Mouse (Mus musculus) erythroid progenitor cell, adult 5-6 weeks (primary cell): ENCODE results near the gene AW551984. TPM values are rescaled to one million over a fixed set of nuclear protein-coding genes. Genes with fewer than 3 reads are reported as not detected.

Experiments
- total RNA-seq, 2 experiments: library from RNA; stranded (forward) in 1 of 2; stranded (reverse) in 1 of 2; fragments of 150-400 nt in 1 of 2; fragments of 186-747, 209-891 nt in 1 of 2; gene quantifications; 2 replicates each; pipeline versions ENCODE4 v1.2.3 to v1.2.4; 2015 to 2017; ENCODE audit warnings: low replicate concordance in 2 of 2

Gene AW551984
- total RNA-seq, 2 experiments from 2014 or later = not detected

Other genes starting within 250 kb of the AW551984 start
- gene Olfr951, start 217.0 kb downstream of the AW551984 start, total RNA-seq (2015; ENCODE audit: low replicate concordance) = not detected in 2 replicates
- gene Olfr951, start 217.0 kb downstream of the AW551984 start, total RNA-seq (2017; ENCODE audit: low replicate concordance) = not detected in 2 replicates
- not detected in 2 replicates for gene Olfr952, start 177.3 kb downstream of the AW551984 start, total RNA-seq (2015; ENCODE audit: low replicate concordance)
- gene Olfr952, start 177.3 kb downstream of the AW551984 start, total RNA-seq (2017; ENCODE audit: low replicate concordance) = not detected in 2 replicates
- gene Olfr954, start 147.7 kb downstream of the AW551984 start, total RNA-seq (2015; ENCODE audit: low replicate concordance) = not detected in 2 replicates
- not detected in 2 replicates for gene Olfr954, start 147.7 kb downstream of the AW551984 start, total RNA-seq (2017; ENCODE audit: low replicate concordance)
- not detected in 2 replicates for gene Olfr955, start 132.5 kb downstream of the AW551984 start, total RNA-seq (2015; ENCODE audit: low replicate concordance)
- not detected in 2 replicates for gene Olfr955, start 132.5 kb downstream of the AW551984 start, total RNA-seq (2017; ENCODE audit: low replicate concordance)
- not detected in 2 replicates for gene Olfr44, start 110.4 kb downstream of the AW551984 start, total RNA-seq (2015; ENCODE audit: low replicate concordance)
- gene Olfr44, start 110.4 kb downstream of the AW551984 start, total RNA-seq (2017; ENCODE audit: low replicate concordance) = not detected in 2 replicates
- gene Olfr957, start 88.6 kb downstream of the AW551984 start, total RNA-seq (2015; ENCODE audit: low replicate concordance) = not detected in 2 replicates
- gene Olfr957, start 88.6 kb downstream of the AW551984 start, total RNA-seq (2017; ENCODE audit: low replicate concordance) = not detected in 2 replicates
- not detected in 2 replicates for gene Olfr958, start 50.3 kb downstream of the AW551984 start, total RNA-seq (2015; ENCODE audit: low replicate concordance)
- gene Olfr958, start 50.3 kb downstream of the AW551984 start, total RNA-seq (2017; ENCODE audit: low replicate concordance) = not detected in 2 replicates
- gene Olfr959, start 28.8 kb downstream of the AW551984 start, total RNA-seq (2015; ENCODE audit: low replicate concordance) = not detected in 2 replicates
- not detected in 2 replicates for gene Olfr959, start 28.8 kb downstream of the AW551984 start, total RNA-seq (2017; ENCODE audit: low replicate concordance)
- not detected in 2 replicates for gene Olfr148, start 6.3 kb upstream of the AW551984 start, total RNA-seq (2015; ENCODE audit: low replicate concordance)
- not detected in 2 replicates for gene Olfr148, start 6.3 kb upstream of the AW551984 start, total RNA-seq (2017; ENCODE audit: low replicate concordance)
- gene Olfr960, start 17.0 kb upstream of the AW551984 start, total RNA-seq (2015; ENCODE audit: low replicate concordance) = not detected in 2 replicates
- not detected in 2 replicates for gene Olfr960, start 17.0 kb upstream of the AW551984 start, total RNA-seq (2017; ENCODE audit: low replicate concordance)
- gene Olfr961, start 40.7 kb upstream of the AW551984 start, total RNA-seq (2015; ENCODE audit: low replicate concordance) = not detected in 2 replicates
- not detected in 2 replicates for gene Olfr961, start 40.7 kb upstream of the AW551984 start, total RNA-seq (2017; ENCODE audit: low replicate concordance)
- gene Olfr963, start 62.8 kb upstream of the AW551984 start, total RNA-seq (2015; ENCODE audit: low replicate concordance) = not detected in 2 replicates
- not detected in 2 replicates for gene Olfr963, start 62.8 kb upstream of the AW551984 start, total RNA-seq (2017; ENCODE audit: low replicate concordance)
- gene Olfr149, start 102.7 kb upstream of the AW551984 start, total RNA-seq (2015; ENCODE audit: low replicate concordance) = not detected in 2 replicates
- gene Olfr149, start 102.7 kb upstream of the AW551984 start, total RNA-seq (2017; ENCODE audit: low replicate concordance) = not detected in 2 replicates
- gene Olfr965, start 107.0 kb upstream of the AW551984 start, total RNA-seq (2015; ENCODE audit: low replicate concordance) = not detected in 2 replicates
- not detected in 2 replicates for gene Olfr965, start 107.0 kb upstream of the AW551984 start, total RNA-seq (2017; ENCODE audit: low replicate concordance)
- gene Olfr150, start 126.6 kb upstream of the AW551984 start, total RNA-seq (2015; ENCODE audit: low replicate concordance) = not detected in 2 replicates
- gene Olfr150, start 126.6 kb upstream of the AW551984 start, total RNA-seq (2017; ENCODE audit: low replicate concordance) = not detected in 2 replicates
- not detected in 2 replicates for gene Olfr967, start 141.8 kb upstream of the AW551984 start, total RNA-seq (2015; ENCODE audit: low replicate concordance)
- not detected in 2 replicates for gene Olfr967, start 141.8 kb upstream of the AW551984 start, total RNA-seq (2017; ENCODE audit: low replicate concordance)
- gene Olfr968, start 178.8 kb upstream of the AW551984 start, total RNA-seq (2015; ENCODE audit: low replicate concordance) = not detected in 2 replicates
- not detected in 2 replicates for gene Olfr968, start 178.8 kb upstream of the AW551984 start, total RNA-seq (2017; ENCODE audit: low replicate concordance)
- gene Olfr969, start 186.5 kb upstream of the AW551984 start, total RNA-seq (2015; ENCODE audit: low replicate concordance) = not detected in 2 replicates
- not detected in 2 replicates for gene Olfr969, start 186.5 kb upstream of the AW551984 start, total RNA-seq (2017; ENCODE audit: low replicate concordance)
- not detected in 2 replicates for gene Olfr970, start 204.5 kb upstream of the AW551984 start, total RNA-seq (2015; ENCODE audit: low replicate concordance)
- gene Olfr970, start 204.5 kb upstream of the AW551984 start, total RNA-seq (2017; ENCODE audit: low replicate concordance) = not detected in 2 replicates
- gene Olfr971, start 232.5 kb upstream of the AW551984 start, total RNA-seq (2015; ENCODE audit: low replicate concordance) = not detected in 2 replicates
- gene Olfr971, start 232.5 kb upstream of the AW551984 start, total RNA-seq (2017; ENCODE audit: low replicate concordance) = not detected in 2 replicates